Mouse (Mus musculus): Measurements from ENCODE around the gene Il12b. TPM values are rescaled to one million over a fixed set of nuclear protein-coding genes. Genes with fewer than 3 reads are reported as not detected.
"Not testable (repeated sequence)": the region's sequence is repeated elsewhere in the genome, so short reads cannot be mapped to it uniquely, and the experiment has no call there.

Il12b gene
- total RNA-seq, 2 experiments from 2014 or later, result not detected

DNA sequence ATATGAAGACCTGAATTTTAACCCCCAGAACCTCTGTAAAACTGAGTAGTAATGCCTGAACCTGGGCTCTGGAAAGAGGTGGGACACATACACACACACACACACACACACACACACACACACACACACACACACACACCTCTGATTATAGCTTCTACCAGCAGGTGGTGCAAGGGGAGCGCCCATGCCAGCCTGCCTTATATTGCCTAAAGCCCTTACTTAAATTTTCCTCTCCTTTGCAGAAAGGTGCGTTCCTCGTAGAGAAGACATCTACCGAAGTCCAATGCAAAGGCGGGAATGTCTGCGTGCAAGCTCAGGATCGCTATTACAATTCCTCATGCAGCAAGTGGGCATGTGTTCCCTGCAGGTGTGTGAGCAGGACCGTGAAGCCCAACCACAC lies 12.4 kb downstream of the Il12b start:
- DNase-seq, result no peak

GRCm38 (mm10) chr11:44413371-44413770 lies 13.5 kb downstream of the Il12b start:
- DNase-seq, result no peak

GRCm38 (mm10) chr11:44414605-44415004 lies 14.7 kb downstream of the Il12b start:
- DNase-seq, result no peak

- no peak for DNase-seq
These were observed 17.5 kb downstream of the Il12b start for GRCm38 (mm10) chr11:44417403-44417802.

DNA sequence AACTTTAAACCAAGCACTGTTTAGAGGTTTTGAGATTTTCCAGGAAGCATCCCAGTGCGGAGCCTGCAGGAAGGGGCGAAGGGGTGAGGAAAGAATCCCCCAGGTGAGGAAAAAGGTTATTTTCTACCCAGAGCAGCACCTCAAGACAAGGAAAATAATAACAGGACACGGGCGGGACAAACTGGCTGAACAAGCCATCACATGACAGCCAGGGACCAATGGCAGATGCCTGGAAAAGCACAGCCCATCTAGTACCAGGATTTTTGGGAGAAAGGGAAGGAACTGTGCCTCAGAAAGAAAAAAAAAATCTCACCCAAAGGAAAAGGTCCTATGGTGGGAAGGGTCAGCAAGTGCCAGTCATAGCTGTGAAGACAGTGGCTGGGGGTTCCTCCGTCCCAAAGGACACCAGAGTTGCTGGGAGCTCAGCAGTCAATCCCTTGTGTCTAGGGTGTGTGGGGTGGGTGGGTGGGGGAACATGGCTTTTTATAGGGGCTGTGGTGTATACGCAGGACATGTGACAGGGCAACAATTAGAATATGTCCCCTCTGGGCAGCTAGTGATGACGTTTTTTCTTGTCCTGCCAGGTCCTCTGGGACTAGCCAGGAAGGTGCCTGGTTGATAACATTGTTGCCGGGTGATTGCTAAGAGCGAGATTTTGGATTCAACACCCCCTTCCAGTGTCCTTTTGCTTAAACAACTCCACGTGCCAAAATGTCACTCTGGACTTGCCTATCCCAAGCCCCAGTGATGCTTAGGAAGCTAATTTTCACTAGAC lies 22.7 kb downstream of the Il12b start:
- DNase-seq, result no peak

GRCm38 (mm10) chr11:44423261-44423660 lies 23.4 kb downstream of the Il12b start:
- DNase-seq, result no peak

DNA sequence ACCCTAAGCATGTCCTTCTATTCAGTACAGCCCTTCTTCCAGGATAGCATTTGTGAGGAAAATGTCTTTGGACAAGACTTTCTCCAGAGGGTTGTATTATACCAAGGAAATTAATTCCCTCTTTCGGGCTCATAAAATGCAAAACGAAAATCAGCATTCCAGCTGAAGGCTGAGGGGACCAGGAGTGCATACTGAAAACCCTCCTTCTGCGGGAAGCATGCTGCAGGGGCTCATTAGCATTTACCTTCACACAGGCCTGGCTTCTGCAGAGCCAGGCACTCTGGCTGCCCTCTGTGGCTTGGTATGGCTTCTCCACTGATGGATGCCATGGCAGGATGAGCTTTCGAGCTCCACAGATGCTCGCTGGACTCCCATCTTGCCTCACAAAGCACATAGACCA lies 24.1 kb downstream of the Il12b start:
- DNase-seq, result no peak

- no peak for DNase-seq
These were observed 25.1 kb downstream of the Il12b start for GRCm38 (mm10) chr11:44425006-44425405.

GRCm38 (mm10) chr11:44425626-44426025 lies 25.8 kb downstream of the Il12b start:
- DNase-seq, result no peak

GRCm38 (mm10) chr11:44427951-44428350 lies 28.1 kb downstream of the Il12b start:
- DNase-seq, result no peak

- no peak for DNase-seq
These were observed 30.2 kb downstream of the Il12b start for GRCm38 (mm10) chr11:44430036-44430435.

- DNase-seq, result no peak
These were observed 37.9 kb downstream of the Il12b start for GRCm38 (mm10) chr11:44437786-44438185.

- DNase-seq, result no peak
These were observed 51.2 kb downstream of the Il12b start for GRCm38 (mm10) chr11:44451046-44451445.

DNA sequence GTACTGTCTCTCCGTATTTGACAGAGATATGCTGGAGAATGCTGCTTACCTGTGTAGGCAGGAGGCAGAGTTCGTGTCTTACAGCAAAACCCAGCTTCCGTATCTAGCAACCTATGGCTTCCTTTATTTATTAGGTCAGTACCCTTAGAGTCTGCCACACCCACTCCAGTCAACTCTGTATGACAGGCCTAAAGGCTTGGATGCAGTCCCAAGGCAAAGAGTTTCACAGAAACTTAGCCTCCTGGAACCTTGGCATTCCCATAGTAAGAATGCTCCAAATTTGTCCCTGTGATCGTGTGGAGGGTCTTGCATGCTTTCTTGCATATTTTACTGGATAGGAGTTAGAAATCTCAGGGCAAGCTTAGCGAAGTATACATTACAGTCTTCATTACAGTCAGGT lies 52.2 kb downstream of the Il12b start:
- DNase-seq, result not testable (repeated sequence)

DNA sequence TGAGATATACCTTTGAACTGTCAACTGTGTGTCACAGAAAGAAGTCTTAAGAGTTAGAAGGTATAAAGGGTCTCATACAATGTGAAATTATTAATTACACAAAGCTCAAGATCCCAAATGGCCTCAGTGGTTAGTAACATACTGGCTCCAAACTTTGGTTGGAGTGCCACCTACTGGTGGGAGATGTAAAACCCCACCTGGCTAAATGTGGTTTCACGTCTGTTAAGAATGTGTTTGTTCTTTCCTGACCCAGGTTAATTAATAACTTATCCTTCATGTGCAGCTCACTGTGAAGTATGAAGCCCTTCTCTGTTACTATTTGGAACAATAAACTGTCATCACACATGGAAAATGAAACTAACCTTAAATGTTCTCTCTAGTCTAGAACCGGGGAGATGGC lies 53.6 kb downstream of the Il12b start:
- DNase-seq, result peak; percentile 41

DNA sequence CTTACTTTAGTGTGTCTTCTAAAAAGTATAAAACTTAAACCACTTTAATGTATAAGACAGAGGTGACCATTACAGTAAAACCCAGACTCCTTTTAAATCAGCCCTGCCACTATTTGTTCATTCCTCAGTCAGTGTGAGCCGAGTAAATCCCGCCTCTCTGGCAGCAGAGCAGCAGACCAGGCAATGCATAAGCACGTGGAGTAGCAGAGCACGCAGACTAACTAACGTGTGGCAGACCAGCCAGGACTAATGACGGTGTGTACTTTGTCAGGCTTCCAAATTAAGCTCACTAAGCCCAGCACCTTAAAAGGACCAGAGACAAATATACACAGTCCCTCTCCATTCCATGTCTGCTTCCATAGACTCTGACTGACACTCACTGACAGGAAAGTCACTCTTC lies 61.6 kb downstream of the Il12b start:
- DNase-seq, result no peak

Other genes starting within 250 kb of the Il12b start
- gene Ublcp1, start 70.4 kb downstream of the Il12b start, total RNA-seq (2021), result 10 to 100 TPM; 21.4 to 23.5 TPM
- 10 to 100 TPM; 14.3 to 24.9 TPM for gene Rnf145, start 118.9 kb downstream of the Il12b start, total RNA-seq (2021)
- 10 to 100 TPM; 25.8 to 36.2 TPM for gene Ebf1, start 217.3 kb downstream of the Il12b start, total RNA-seq (2021)

Data from gastrocnemius, postnatal 10 days (tissue).